Mouse (Mus musculus): Measurements from ENCODE around the gene Rab34.

DNA sequence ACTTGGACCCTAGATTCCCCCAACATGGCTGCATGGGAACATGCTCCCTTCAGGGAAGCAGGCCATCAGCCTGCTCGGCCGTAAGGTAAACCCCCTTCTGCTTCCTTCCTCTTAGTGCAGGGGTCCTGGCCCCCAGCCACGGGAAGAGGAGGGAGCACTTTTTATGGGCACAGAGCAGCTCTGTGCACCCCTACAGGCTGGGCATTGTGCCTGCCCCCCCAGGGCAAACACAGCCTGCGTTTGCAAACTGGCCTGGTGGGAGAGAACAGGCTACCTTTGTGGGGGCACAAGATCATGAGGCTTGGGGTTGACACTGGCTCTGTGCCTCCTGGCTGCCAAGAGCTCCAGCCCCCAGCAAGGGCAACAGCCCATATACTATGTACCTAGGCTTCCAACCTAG is 26.3 kb upstream of the Rab34 start:
- TF ChIP-seq POLR2A (IDR thresholded peaks at IDR 0.05; ENCODE audit: low read depth, low read length) (no peak), RCOR1 (conservative IDR thresholded peaks at IDR 0.05; ENCODE audit: low read depth, low read length) (no peak), KAT2A (IDR thresholded peaks at IDR 0.05; ENCODE audit: insufficient replicate concordance, low read length) (no peak), TBP (conservative IDR thresholded peaks at IDR 0.05; ENCODE audit: low read depth, low read length) (no peak), USF1 (IDR thresholded peaks at IDR 0.05; ENCODE audit: low read depth, low read length) (no peak), MAFK (IDR thresholded peaks at IDR 0.05; ENCODE audit: insufficient replicate concordance, low read length) (no peak), CTCF (conservative IDR thresholded peaks at IDR 0.05 in 1 of 2, IDR thresholded peaks at IDR 0.05 in 1 of 2; ENCODE audit: low read depth in 2 of 2, low read length in 2 of 2) (no peak)
